Mouse (Mus musculus) forebrain, embryonic 14.5 days (tissue): ENCODE data around the gene Slc29a4. TPM values are rescaled to one million over a fixed set of nuclear protein-coding genes. Genes with fewer than 3 reads are reported as not detected.

Experiments used
- polyA plus RNA-seq: library from polyadenylated mRNA; unstranded; fragments of >200 nt; fragmentation: Nextera tagmentation; extraction: Ambion mirVana; gene quantifications from 2 replicates; pipeline ENCODE4 v1.2.1, GENCODE M21; 2014

The Slc29a4 gene
- polyA plus RNA-seq, 1 experiment from 2014 or later = 50.4 TPM

Other genes with a start within 250 kb of the Slc29a4 start
- gene Ap5z1, start 228.6 kb upstream of the Slc29a4 start, polyA plus RNA-seq = 9.4 and 14.3 TPM in 2 replicates
- gene Papolb, start 162.4 kb upstream of the Slc29a4 start, polyA plus RNA-seq = 0.15 and 0.27 TPM in 2 replicates
- 5.9 and 10.0 TPM in 2 replicates for gene Radil, start 141.4 kb upstream of the Slc29a4 start, polyA plus RNA-seq
- 71.9 and 75.1 TPM in 2 replicates for gene Mmd2, start 83.7 kb upstream of the Slc29a4 start, polyA plus RNA-seq
- 41.5 and 49.4 TPM in 2 replicates for gene Wipi2, start 64.8 kb upstream of the Slc29a4 start, polyA plus RNA-seq
- gene Tnrc18, start 125.2 kb downstream of the Slc29a4 start, polyA plus RNA-seq = 27.5 and 36.6 TPM in 2 replicates
- 14.5 and 20.8 TPM in 2 replicates for gene Fbxl18, start 202.9 kb downstream of the Slc29a4 start, polyA plus RNA-seq
- gene Actb, start 214.2 kb downstream of the Slc29a4 start, polyA plus RNA-seq = 18,122 and 18,216 TPM in 2 replicates